Mouse (Mus musculus) neural tube, embryonic 12.5 days (tissue): ENCODE measurements around the gene Dhx9. TPM values are rescaled to one million over a fixed set of nuclear protein-coding genes. Genes with fewer than 3 reads are reported as not detected.
"Not testable (repeated sequence)": the region's sequence is repeated elsewhere in the genome, so short reads cannot be mapped to it uniquely, and the experiment has no call there.

Experiments
- ATAC-seq: fragments of 200-750 bp; cut with Nextera tagmentation; 2 replicates; pipeline ENCODE4 v1.8.0; 2017; ENCODE audit warnings: low read depth, mild to moderate bottlenecking, moderate TSS enrichment, moderate library complexity; ENCODE audit not compliant: low FRiP score
- H3K27ac ChIP-seq: fragments of 300-500 bp; sonication (generic); 2 replicates; pipeline ENCODE4 v1.5.1; 2016
- H3K27me3 ChIP-seq: fragments of 300-500 bp; sonication (generic); replicated peaks from 2 replicates; pipeline ENCODE4 v1.6.1; 2016; ENCODE audit warnings: mild to moderate bottlenecking
- H3K36me3 ChIP-seq: fragments of 300-500 bp; sonication (generic); 2 replicates; pipeline ENCODE4 v1.6.1; 2016; ENCODE audit warnings: mild to moderate bottlenecking
- H3K4me1 ChIP-seq: fragments of 300-500 bp; sonication (generic); 2 replicates; pipeline ENCODE4 v1.6.1; 2016
- H3K4me2 ChIP-seq: fragments of 300-500 bp; sonication (generic); replicated peaks from 2 replicates; pipeline ENCODE4 v1.6.1; 2016; ENCODE audit warnings: mild to moderate bottlenecking
- H3K4me3 ChIP-seq: fragments of 300-500 bp; sonication (generic); 2 replicates; pipeline ENCODE4 v1.5.1; 2016
- H3K9ac ChIP-seq: fragments of 300-500 bp; sonication (generic); 2 replicates; pipeline ENCODE4 v1.6.1; 2016; ENCODE audit warnings: mild to moderate bottlenecking
- H3K9me3 ChIP-seq: fragments of 300-500 bp; sonication (generic); 2 replicates; pipeline ENCODE4 v1.6.1; 2016; ENCODE audit warnings: mild to moderate bottlenecking
- WGBS: fragments of 180-500 bp; shearing (Covaris S2); methylation state at CpG from one replicate; pipeline ENCODE4 v1.1.7; 2016; 5-methylcytosine and 5-hydroxymethylcytosine counted together
- polyA plus RNA-seq: library from polyadenylated mRNA; unstranded; fragments of >200 nt; fragmentation: Nextera tagmentation; extraction: Ambion mirVana; gene quantifications from 2 replicates; pipeline ENCODE4 v1.2.1, GENCODE M21; 2016

The Dhx9 gene
- polyA plus RNA-seq: 36.7 and 50.5 TPM in 2 replicates

DNA sequence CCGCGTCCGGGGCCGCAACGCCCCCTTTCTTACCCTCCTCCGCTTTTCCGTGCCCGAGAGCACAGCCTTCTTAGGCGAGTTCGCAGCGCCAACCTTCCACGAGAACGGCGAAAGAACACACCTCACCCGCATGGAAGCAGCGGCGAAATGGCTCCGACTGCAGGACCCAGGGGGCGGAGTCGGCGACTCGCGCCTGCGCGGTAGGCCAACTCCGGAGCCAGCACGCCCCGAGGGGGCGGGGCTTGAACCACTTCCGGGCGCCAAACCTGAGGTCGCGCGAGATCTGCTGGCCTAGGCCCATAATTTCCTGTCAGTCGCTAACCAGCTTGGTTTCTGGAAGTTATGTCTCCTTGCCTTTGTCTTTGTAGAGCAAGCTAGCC is at the start of gene Dhx9:
Gene Dhx9, minus strand, starts transcription at position 161 of the 380 bp plus-strand sequence.
- H3K4me3 ChIP-seq: peak within 1 kb of the TSS; percentile 100
- no peaks in the 10 kb centered on the region for H3K27me3 ChIP-seq
- peak; percentile 91 for ATAC-seq
- H3K36me3 ChIP-seq: peaks cover 5% of the 10 kb centered on the region; the same call in 1 of the 2 replicates
- peak within 1 kb of the TSS; percentile 77; the same call in 1 of the 2 replicates for H3K27ac ChIP-seq
- no peaks in the 10 kb centered on the region for H3K9me3 ChIP-seq
- H3K4me2 ChIP-seq: peak within 1 kb of the TSS; percentile 92
- under 1% methylated on average over 35 of the region's 35 CpGs for WGBS
- peak within 1 kb of the TSS; percentile 99 for H3K9ac ChIP-seq
- peaks cover 20% of the 10 kb centered on the region for H3K4me1 ChIP-seq

GRCm38 (mm10) chr1:153535611-153536010 is 48.2 kb upstream of the Dhx9 start:
- no peaks in the 10 kb centered on the region for H3K27me3 ChIP-seq
- no peak for ATAC-seq
- H3K27ac ChIP-seq: no peak overlapping the region
- no peak overlapping the region for H3K4me2 ChIP-seq
- peaks cover 23% of the 10 kb centered on the region for H3K4me1 ChIP-seq
- no peaks in the 10 kb centered on the region for H3K36me3 ChIP-seq
- 36% methylated on average over 9 of the region's 9 CpGs for WGBS
- no peak overlapping the region for H3K4me3 ChIP-seq
- H3K9ac ChIP-seq: peak overlapping the region; percentile 29; the same call in 1 of the 2 replicates
- no peaks in the 10 kb centered on the region for H3K9me3 ChIP-seq

GRCm38 (mm10) chr1:153532896-153533295 is 45.4 kb upstream of the Dhx9 start:
- not testable (repeated sequence) for ATAC-seq

DNA sequence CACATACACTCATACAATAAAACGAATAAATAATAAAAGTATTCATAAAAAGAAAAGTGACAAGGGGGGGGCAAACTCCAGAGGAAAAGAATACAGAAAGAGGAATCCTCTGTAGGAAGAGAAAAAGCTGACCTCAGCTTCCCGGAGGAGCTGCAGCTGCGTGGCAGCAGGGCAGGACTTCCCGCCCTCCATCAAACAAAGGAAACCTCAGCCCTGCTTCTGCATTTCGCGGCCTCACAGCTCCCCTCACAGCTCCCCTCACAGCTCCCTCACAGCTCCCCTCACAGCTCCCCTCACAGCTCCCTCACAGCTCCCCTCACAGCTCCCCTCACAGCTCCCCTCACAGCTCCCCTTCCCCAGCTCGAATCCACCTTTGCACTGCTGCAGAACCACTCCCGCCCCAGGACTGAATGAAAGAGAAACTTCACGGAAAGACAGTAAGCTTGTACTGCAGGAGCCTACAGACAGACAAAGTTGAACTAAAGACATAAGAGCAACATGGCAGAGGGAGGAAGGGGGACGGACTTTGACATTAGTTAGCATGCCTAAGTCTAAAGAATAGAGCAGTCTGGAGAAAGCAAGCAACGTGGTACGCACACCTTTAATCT is 44.9 kb upstream of the Dhx9 start:
- Histone ChIP-seq H3K4me3 (peak overlapping the region; percentile 2; the same call in 1 of the 2 replicates), H3K9me3 (no peaks in the 10 kb centered on the region), H3K27me3 (no peaks in the 10 kb centered on the region), H3K4me1 (peaks cover 18% of the 10 kb centered on the region), H3K4me2 (peak overlapping the region; percentile 45), H3K36me3 (no peaks in the 10 kb centered on the region), H3K9ac (peak overlapping the region; percentile 33), H3K27ac (peak overlapping the region; percentile 72)
- peak; percentile 82 for ATAC-seq
- 14% methylated on average over 12 of the region's 12 CpGs for WGBS

More at GRCm38 (mm10) chr1:153532896-153533295, 45.4 kb upstream of the Dhx9 start:
- H3K36me3 ChIP-seq, H3K9ac ChIP-seq, H3K4me3 ChIP-seq, H3K9me3 ChIP-seq, H3K4me2 ChIP-seq, H3K27ac ChIP-seq, H3K27me3 ChIP-seq: not testable (repeated sequence)
- H3K4me1 ChIP-seq: peaks cover 18% of the 10 kb centered on the region
- WGBS: 94% methylated on average over 3 of the region's 3 CpGs

DNA sequence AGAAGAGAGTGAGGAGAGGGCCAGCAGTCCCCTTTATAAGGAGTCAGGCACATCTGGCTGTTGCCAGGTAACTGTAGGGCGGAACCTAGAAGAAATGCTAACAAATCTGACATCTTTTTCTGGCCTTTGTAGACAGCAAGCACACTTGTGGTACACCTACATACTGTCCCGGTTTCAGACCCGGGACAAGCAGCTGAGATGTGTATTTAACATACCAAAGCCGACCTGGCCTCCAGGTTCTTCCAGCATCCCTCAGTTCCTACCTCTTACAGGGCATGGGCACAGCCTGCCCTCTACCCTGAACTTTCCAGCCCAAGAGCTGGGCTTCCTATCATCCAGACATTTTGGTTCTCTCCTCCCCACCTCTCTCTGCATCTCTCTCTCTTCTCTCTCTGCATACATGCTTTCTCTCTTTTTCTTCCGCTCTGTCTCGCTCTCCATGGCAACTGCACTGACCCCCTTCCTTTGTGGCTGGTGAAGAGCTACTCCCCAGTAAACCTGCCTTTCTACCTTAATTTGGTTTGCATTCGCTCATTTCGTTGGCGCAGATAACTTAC is 44.3 kb upstream of the Dhx9 start:
- Histone ChIP-seq H3K27me3 (no peaks in the 10 kb centered on the region), H3K9ac (peak overlapping the region; percentile 33; the same call in 1 of the 2 replicates), H3K4me2 (peak overlapping the region; percentile 45)

DNA sequence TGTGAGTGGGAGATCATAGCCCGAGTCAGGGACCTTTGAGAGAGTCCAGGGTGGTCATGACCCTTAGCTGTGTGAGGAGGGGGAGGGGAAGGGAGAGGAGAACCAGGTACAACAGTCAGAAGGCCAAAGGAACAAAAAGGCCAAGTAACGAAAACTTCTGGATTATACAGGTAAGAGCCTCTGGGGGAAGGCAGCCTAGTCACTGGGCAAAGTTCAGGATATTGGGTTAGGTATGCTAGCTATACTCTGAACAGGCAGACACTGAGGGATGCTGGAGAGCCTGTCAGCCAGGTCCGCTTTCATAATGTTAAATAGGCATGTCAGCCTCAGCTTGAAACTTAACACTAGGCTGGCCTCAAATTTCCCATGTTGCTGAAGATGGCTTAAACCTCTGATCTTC is 34.7 kb upstream of the Dhx9 start:
- no peaks in the 10 kb centered on the region for H3K4me1 ChIP-seq
- no peak overlapping the region for H3K27ac ChIP-seq
- no peak overlapping the region for H3K9ac ChIP-seq
- no peak for ATAC-seq
- no peak overlapping the region for H3K4me2 ChIP-seq
- H3K36me3 ChIP-seq: no peaks in the 10 kb centered on the region
- 66% methylated on average over 3 of the region's 3 CpGs for WGBS
- no peak overlapping the region for H3K4me3 ChIP-seq
- no peaks in the 10 kb centered on the region for H3K27me3 ChIP-seq
- H3K9me3 ChIP-seq: no peaks in the 10 kb centered on the region

More for the DNA sequence above, 44.3 kb upstream of the Dhx9 start:
- Histone ChIP-seq H3K27ac (no peak overlapping the region), H3K9me3 (no peaks in the 10 kb centered on the region), H3K36me3 (no peaks in the 10 kb centered on the region), H3K4me3 (no peak overlapping the region), H3K4me1 (peaks cover 18% of the 10 kb centered on the region)
- peak; percentile 74 for ATAC-seq
- 21% methylated on average over 9 of the region's 9 CpGs for WGBS

GRCm38 (mm10) chr1:153515368-153515767 is 27.9 kb upstream of the Dhx9 start:
- no peaks in the 10 kb centered on the region for H3K4me1 ChIP-seq
- H3K27ac ChIP-seq: no peak overlapping the region
- H3K9me3 ChIP-seq: no peaks in the 10 kb centered on the region
- ATAC-seq: no peak
- H3K9ac ChIP-seq: no peak overlapping the region
- H3K4me3 ChIP-seq: no peak overlapping the region
- H3K27me3 ChIP-seq: no peaks in the 10 kb centered on the region
- H3K4me2 ChIP-seq: no peak overlapping the region
- no peaks in the 10 kb centered on the region for H3K36me3 ChIP-seq
- WGBS: 89% methylated on average over 12 of the region's 12 CpGs

DNA sequence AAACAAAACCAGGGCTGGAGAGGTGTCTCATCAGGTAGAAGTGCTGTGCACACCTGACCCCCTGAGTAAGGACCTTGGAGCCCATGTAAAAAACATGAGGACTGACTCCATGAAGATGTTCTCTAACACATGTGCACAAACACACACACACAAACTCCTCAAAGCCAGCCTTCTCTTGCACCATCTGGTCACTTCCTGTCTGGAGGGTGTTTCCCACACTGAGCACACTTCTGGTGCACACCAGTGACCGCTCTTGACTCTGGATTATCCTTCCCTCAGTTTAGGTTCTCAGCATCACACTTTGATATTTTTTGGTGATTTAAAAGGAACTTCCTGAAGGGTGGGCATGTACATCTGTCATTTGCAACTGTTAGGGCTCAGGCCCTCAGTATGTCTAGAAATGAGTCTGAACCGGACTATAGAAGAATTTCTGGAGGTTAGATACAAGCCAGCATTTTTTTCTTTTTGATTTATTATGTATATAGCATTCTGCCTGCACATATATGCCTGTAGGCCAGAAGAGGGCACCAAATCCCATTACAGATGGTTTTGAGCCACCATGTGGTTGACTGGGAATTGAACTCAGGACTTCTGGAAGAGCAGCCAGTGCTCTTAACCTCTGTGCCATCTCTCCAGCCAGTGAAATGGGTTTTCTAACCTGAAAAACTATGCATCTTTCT is 23.0 kb upstream of the Dhx9 start:
- H3K9me3 ChIP-seq: no peaks in the 10 kb centered on the region
- no peak overlapping the region for H3K4me2 ChIP-seq
- no peaks in the 10 kb centered on the region for H3K27me3 ChIP-seq
- H3K9ac ChIP-seq: no peak overlapping the region
- ATAC-seq: no peak
- H3K4me1 ChIP-seq: no peaks in the 10 kb centered on the region
- H3K4me3 ChIP-seq: no peak overlapping the region
- no peaks in the 10 kb centered on the region for H3K36me3 ChIP-seq
- H3K27ac ChIP-seq: no peak overlapping the region
- WGBS: 71% methylated on average over 2 of the region's 2 CpGs

DNA sequence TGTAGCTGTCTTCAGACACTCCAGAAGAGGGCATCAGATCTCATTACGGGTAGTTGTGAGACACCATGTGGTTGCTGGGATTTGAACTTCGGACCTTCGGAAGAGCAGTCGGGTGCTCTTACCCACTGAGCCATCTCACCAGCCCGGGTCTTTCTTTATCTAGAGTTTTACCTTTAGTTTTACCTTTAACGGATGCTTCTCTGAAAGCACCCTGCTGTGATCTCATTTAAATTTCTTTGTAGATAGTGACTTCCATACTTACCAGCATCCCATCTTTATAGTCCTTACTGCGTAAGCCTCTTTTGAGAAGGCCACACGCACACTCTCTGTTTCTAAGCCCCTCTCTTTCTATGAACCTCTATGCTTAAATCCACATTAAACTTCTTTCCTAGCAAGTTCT is 22.1 kb upstream of the Dhx9 start:
- H3K4me2 ChIP-seq, H3K9me3 ChIP-seq, H3K9ac ChIP-seq, H3K27me3 ChIP-seq, ATAC-seq, H3K27ac ChIP-seq, H3K4me3 ChIP-seq, H3K4me1 ChIP-seq, H3K36me3 ChIP-seq: not testable (repeated sequence)
- 54% methylated on average over 8 of the region's 8 CpGs for WGBS

GRCm38 (mm10) chr1:153509012-153509411 is 21.6 kb upstream of the Dhx9 start:
- Histone ChIP-seq H3K9ac (no peak overlapping the region), H3K4me1 (no peaks in the 10 kb centered on the region), H3K4me2 (no peak overlapping the region), H3K4me3 (no peak overlapping the region), H3K27me3 (no peaks in the 10 kb centered on the region), H3K27ac (no peak overlapping the region), H3K36me3 (no peaks in the 10 kb centered on the region), H3K9me3 (no peaks in the 10 kb centered on the region)
- 88% methylated on average over 6 of the region's 6 CpGs for WGBS
- ATAC-seq: no peak

GRCm38 (mm10) chr1:153506266-153506665 is 18.8 kb upstream of the Dhx9 start:
- no peaks in the 10 kb centered on the region for H3K9me3 ChIP-seq
- H3K4me2 ChIP-seq: no peak overlapping the region
- no peak for ATAC-seq
- H3K9ac ChIP-seq: no peak overlapping the region
- 74% methylated on average over 6 of the region's 6 CpGs for WGBS
- no peak overlapping the region for H3K27ac ChIP-seq
- no peaks in the 10 kb centered on the region for H3K27me3 ChIP-seq
- H3K4me1 ChIP-seq: no peaks in the 10 kb centered on the region
- no peaks in the 10 kb centered on the region for H3K36me3 ChIP-seq
- H3K4me3 ChIP-seq: no peak overlapping the region

DNA sequence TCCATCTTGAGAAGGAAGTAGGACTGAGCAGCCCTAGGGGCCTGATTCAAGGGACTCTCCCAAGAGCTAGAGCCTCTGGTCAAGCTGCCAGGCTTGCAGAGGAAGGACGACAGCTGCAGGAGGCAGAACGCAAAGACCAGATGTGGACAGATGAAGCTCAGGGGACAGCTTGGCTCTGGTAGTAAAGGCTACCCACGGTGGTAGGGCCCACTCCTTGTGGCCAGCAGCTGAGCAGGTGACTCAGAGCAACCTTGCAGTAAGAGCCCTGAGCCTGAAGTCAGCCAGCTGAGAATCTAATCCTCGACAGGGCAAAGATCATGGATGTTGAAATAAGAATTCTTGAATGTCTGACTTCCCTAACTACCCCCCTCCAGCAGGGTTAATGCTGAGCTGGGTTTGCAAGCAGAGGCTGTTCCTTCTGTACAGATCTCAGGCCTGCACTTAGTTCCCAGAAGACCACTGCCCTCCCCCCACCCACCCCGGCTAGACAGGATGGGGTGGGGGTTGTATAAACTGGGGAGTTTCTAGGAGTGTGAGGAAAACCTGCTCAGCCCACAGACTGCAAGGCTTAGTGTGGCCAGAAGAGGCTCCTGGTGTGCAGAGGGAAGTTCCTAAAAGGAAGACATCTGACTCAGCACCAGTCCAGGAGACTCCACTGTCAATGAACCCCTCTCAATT is 14.3 kb upstream of the Dhx9 start:
- H3K4me2 ChIP-seq: no peak overlapping the region
- no peaks in the 10 kb centered on the region for H3K36me3 ChIP-seq
- H3K4me1 ChIP-seq: no peaks in the 10 kb centered on the region
- no peak overlapping the region for H3K27ac ChIP-seq
- no peak overlapping the region for H3K9ac ChIP-seq
- H3K27me3 ChIP-seq: no peaks in the 10 kb centered on the region
- 64% methylated on average over 5 of the region's 5 CpGs for WGBS
- no peaks in the 10 kb centered on the region for H3K9me3 ChIP-seq
- no peak overlapping the region for H3K4me3 ChIP-seq
- ATAC-seq: no peak
